8 mouse cellular contexts compared by ENCODE assay signal in genomic region chr19:25407185-25407886, GRCm38 (mm10).
DNase-seq lines count a peak whose midpoint lies in the region; ATAC-seq and TF ChIP-seq lines count a peak whose summit lies in the region.

No protein-coding gene starts in this region.

- H3K4me1 ChIP-seq in E14TG2a.4 (replicated peaks; ENCODE audit: low read depth, low read length): peaks cover 39% of the 10 kb centered on the region
- peaks cover 15% of the 10 kb centered on the region; the same call in 1 of the 2 replicates for H3K4me1 ChIP-seq in heart, postnatal 0 days (ENCODE audit: control insufficient read depth, insufficient read depth)
- no peaks in the 10 kb centered on the region for H3K4me1 ChIP-seq in liver, embryonic 14.5 days (replicated peaks; ENCODE audit: control insufficient read depth in 2 of 2, insufficient read depth in 2 of 2, low read length in 1 of 2)

- H3K9me3 ChIP-seq in E14TG2a.4 (ENCODE audit: low read length): no peaks in the 10 kb centered on the region
- no peaks in the 10 kb centered on the region for H3K9me3 ChIP-seq in heart, postnatal 0 days (replicated peaks; ENCODE audit: control insufficient read depth, low read length)
- no peaks in the 10 kb centered on the region for H3K9me3 ChIP-seq in liver, embryonic 14.5 days (ENCODE audit: control insufficient read depth, low read length)

- peaks cover 27% of the 10 kb centered on the region for H3K36me3 ChIP-seq in E14TG2a.4 (ENCODE audit: insufficient read depth, low read length)
- H3K36me3 ChIP-seq in heart, postnatal 0 days (replicated peaks; ENCODE audit: control insufficient read depth, insufficient read depth, low read length): peaks cover 35% of the 10 kb centered on the region
- H3K36me3 ChIP-seq in liver, embryonic 14.5 days (replicated peaks; ENCODE audit: control insufficient read depth, insufficient read depth, low read depth): no peaks in the 10 kb centered on the region

- H3K4me3 ChIP-seq in E14TG2a.4 (replicated peaks; ENCODE audit: low read length): peak overlapping the region; percentile 72; the same call in 1 of the 2 replicates
- H3K4me3 ChIP-seq in heart, postnatal 0 days (ENCODE audit: low read depth, low read length): peak overlapping the region; percentile 55
- peak overlapping the region; percentile 22 to 35 for H3K4me3 ChIP-seq in liver, embryonic 14.5 days (ENCODE audit: insufficient read depth in 1 of 2, low read depth in 2 of 2, low read length in 2 of 2)

- peak overlapping the region; percentile 91 for H3K27ac ChIP-seq in heart, postnatal 0 days (ENCODE audit: low read depth)
- H3K27ac ChIP-seq in liver, embryonic 14.5 days: no peak overlapping the region

- peak; percentile 19; the same call in 1 of the 2 replicates for ATAC-seq in heart, postnatal 0 days (ENCODE audit: insufficient read depth, low read depth)
- ATAC-seq in liver, embryonic 14.5 days (ENCODE audit: insufficient read depth): no peak

- no peak; the same call in 1 of the 2 replicates for TF ChIP-seq EP300 in heart, postnatal 0 days (IDR thresholded peaks at IDR 0.05; ENCODE audit: low read depth)
- no peak for TF ChIP-seq EP300 in liver, embryonic 14.5 days (IDR thresholded peaks at IDR 0.05; ENCODE audit: low read depth)

- WGBS in heart, postnatal 0 days: 3% methylated on average over 10 of the region's 10 CpGs
- WGBS in liver, embryonic 14.5 days (ENCODE audit: insufficient replicate concordance): 7% methylated on average over 10 of the region's 10 CpGs

- DNase-seq in NIH3T3 (ENCODE audit: low read depth): peak; percentile 71
- peak; percentile 59 for DNase-seq in heart, postnatal 0 days (ENCODE audit: low spot score)
- no peak for DNase-seq in liver, embryonic 14.5 days (ENCODE audit: low read depth in 3 of 3, low spot score in 3 of 3)
- DNase-seq in T-cell, adult 2 months (ENCODE audit: low spot score): no peak
- DNase-seq in adrenal gland, postnatal 4 days (ENCODE audit: low spot score in 2 of 2): no peak
- DNase-seq in gastrocnemius, adult 8-10 months (ENCODE audit: low spot score in 2 of 2): no peak
- no peak for DNase-seq in layer of hippocampus, adult 18-20 months (ENCODE audit: low spot score in 2 of 2)

- H3K27me3 ChIP-seq in E14TG2a.4 (ENCODE audit: insufficient read depth, low read length): peaks cover 39% of the 10 kb centered on the region
- no peaks in the 10 kb centered on the region for H3K27me3 ChIP-seq in heart, postnatal 0 days (ENCODE audit: control insufficient read depth, insufficient read depth, low read length)
- H3K27me3 ChIP-seq in liver, embryonic 14.5 days (ENCODE audit: control insufficient read depth, insufficient read depth, low read length): peaks cover 15% of the 10 kb centered on the region

- H3K4me2 ChIP-seq in heart, postnatal 0 days (ENCODE audit: low read depth, low read length): peak overlapping the region; percentile 80
- peak overlapping the region; percentile 48 for H3K4me2 ChIP-seq in liver, embryonic 14.5 days (ENCODE audit: low read depth)

- peak overlapping the region; percentile 75 for H3K9ac ChIP-seq in heart, postnatal 0 days (replicated peaks; ENCODE audit: low read depth, low read length)
- H3K9ac ChIP-seq in liver, embryonic 14.5 days (replicated peaks): no peak overlapping the region

- TF ChIP-seq CTCF in E14TG2a.4 (conservative IDR thresholded peaks at IDR 0.05; ENCODE audit: low read length): no peak
- TF ChIP-seq CTCF in heart, postnatal 0 days (IDR thresholded peaks at IDR 0.05; ENCODE audit: low read depth): no peak
- TF ChIP-seq CTCF in liver, embryonic 14.5 days (IDR thresholded peaks at IDR 0.05; ENCODE audit: low read depth): no peak

Comparison
In these comparisons a context has a peak if more than half of its experiments do, and no peak if none do; other contexts are left out.
1. DNase-seq: peak in NIH3T3 (single experiment) and heart, postnatal 0 days (single experiment); none in liver, embryonic 14.5 days (0 of 3), T-cell, adult 2 months (single experiment), adrenal gland, postnatal 4 days (0 of 2), gastrocnemius, adult 8-10 months (0 of 2) and layer of hippocampus, adult 18-20 months (0 of 2).
2. Peak in every context shown above with its lines, with median percentiles within 50 percentile points of each other: H3K4me3 ChIP-seq.